Mouse (Mus musculus): Measurements from ENCODE around the gene Aktip. TPM values are rescaled to one million over a fixed set of nuclear protein-coding genes. Genes with fewer than 3 reads are reported as not detected.

Gene Aktip
- polyA plus RNA-seq (2011; ENCODE audit: insufficient read depth, insufficient read length, low replicate concordance, missing spikeins), result 4.8 and 6.9 TPM in 2 replicates

DNA sequence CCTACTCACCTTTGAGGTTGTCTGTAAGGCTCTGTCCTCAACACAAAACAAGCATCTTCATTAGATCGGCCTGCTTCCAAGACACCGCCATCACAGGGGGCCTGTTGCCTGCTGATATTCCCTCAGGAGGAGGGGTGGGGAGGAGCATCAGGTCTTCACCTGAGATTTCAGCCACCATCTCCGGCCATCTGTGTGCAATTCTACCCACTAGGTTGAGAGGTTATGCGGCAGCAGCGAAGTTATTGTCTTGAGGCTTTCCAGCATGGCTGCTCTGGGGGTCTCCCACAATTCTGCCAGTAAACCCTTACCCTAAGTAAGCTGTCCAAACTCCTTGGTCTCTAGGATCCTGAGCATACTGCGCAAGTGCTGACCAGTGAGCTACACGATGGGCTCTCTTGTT is at the start of gene Aktip:
Gene Aktip (minus strand): TSS at position 101 of the 400 bp plus-strand sequence.
- Histone ChIP-seq H3K27ac (ENCODE audit: control insufficient read depth, insufficient read depth, low read depth, low read length, poor library complexity) (no peak within 1 kb of the TSS), H3K4me3 (replicated peaks; ENCODE audit: control insufficient read depth, low read depth, low read length) (no peak within 1 kb of the TSS), H3K4me1 (ENCODE audit: control insufficient read depth, insufficient read depth, low read length) (no peaks in the 10 kb centered on the region)
- 88% methylated on average over 7 of the region's 7 CpGs for WGBS
- TF ChIP-seq POLR2A (IDR thresholded peaks at IDR 0.05; ENCODE audit: borderline replicate concordance, control insufficient read depth, low read depth, low read length) (no peak), CTCF (IDR thresholded peaks at IDR 0.05; ENCODE audit: control insufficient read depth, insufficient read depth, low read length) (no peak)

DNA sequence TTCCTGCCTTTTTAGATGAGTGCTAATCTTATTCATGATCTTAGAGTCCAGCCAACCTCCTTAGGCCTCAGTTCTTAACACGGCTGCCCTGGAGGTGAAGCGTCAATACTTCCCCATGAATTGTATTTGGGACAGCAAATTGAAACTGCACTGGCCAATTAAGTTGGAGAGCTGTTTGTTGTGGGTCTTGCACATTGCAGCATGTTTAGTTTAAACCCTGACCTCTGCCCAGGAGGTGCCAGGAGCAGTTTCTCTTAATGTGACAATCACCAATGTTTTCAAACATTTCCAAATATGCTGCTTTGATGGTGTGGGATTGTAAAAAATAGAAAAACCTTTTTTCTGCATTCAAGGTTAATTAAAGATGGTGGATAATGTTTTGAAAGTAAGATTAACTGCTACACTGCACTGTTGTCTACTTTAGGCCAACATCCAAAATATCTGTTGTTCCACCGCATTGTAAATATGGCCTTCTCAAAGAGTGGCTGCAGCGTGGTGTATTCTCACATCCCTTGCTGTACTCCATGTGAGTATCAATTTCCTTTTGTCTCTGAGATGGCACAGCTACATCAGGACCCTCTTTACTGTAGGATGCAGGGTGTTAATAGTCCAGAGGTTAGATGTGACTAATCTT is 46.2 kb upstream of the Aktip start:
- Histone ChIP-seq H3K4me1 (ENCODE audit: control insufficient read depth, insufficient read depth, low read length) (no peaks in the 10 kb centered on the region; the same call in 1 of the 2 replicates), H3K27ac (ENCODE audit: control insufficient read depth, insufficient read depth, low read depth, low read length, poor library complexity) (no peak overlapping the region), H3K4me3 (replicated peaks; ENCODE audit: control insufficient read depth, low read depth, low read length) (no peak overlapping the region)
- TF ChIP-seq POLR2A (IDR thresholded peaks at IDR 0.05; ENCODE audit: borderline replicate concordance, control insufficient read depth, low read depth, low read length) (no peak), CTCF (IDR thresholded peaks at IDR 0.05; ENCODE audit: control insufficient read depth, insufficient read depth, low read length) (no peak)
- WGBS, result 75% methylated on average over 4 of the region's 4 CpGs

DNA sequence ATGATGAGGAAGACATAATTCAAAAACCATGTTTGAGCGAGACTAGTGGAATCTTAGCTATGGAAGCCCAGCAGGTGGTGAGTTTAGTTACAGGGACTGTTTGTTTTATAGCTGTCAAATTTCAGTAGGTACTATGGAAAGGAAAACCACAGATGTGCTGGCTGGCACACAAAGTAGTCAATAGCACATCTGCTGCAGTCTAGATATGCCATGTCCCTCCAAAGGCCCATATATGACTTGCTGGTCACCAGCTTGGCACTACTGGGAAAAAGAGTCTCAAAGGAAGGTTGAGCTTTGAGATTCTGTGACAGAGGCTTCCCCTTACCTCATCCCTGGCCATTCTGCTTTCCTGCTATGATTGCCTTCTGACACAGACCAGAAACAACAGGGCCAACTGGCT is 42.9 kb upstream of the Aktip start:
- TF ChIP-seq CTCF (IDR thresholded peaks at IDR 0.05; ENCODE audit: control insufficient read depth, insufficient read depth, low read length) (no peak), POLR2A (IDR thresholded peaks at IDR 0.05; ENCODE audit: borderline replicate concordance, control insufficient read depth, low read depth, low read length) (no peak)
- H3K4me3 ChIP-seq (replicated peaks; ENCODE audit: control insufficient read depth, low read depth, low read length), result no peak overlapping the region
- no peaks in the 10 kb centered on the region for H3K4me1 ChIP-seq (ENCODE audit: control insufficient read depth, insufficient read depth, low read length)
- H3K27ac ChIP-seq (ENCODE audit: control insufficient read depth, insufficient read depth, low read depth, low read length, poor library complexity), result no peak overlapping the region
- 70% methylated on average over 1 of the region's 1 CpGs for WGBS

DNA sequence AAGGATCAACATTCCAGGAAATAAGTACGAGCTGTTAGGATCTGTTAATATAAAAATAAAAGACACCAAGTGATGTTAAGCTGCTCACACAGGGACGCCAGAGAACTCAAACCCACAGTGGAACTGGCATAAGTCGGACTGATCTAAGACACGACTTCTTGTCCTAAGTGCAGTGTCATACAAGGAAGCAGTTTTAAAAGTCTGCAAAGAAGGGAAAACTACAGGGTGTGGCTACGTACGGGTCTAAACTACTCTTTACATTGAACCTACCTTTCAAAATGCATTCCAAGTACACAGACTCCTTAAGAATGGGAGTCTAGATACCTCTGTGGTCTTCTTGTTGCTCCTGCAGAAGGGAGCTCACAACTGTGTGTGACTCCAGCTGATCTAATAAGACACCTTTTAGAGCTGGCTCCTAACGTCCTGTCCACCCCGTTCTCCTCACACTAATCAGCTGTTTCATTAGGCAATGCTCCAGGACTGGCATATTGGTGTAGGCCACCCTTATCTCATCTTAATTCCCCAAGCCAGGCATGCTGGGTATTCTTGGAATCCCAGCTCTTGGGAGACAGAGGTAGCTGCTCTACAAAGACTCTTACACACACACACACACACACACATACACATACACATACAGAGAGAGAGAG is 42.2 kb upstream of the Aktip start:
- no peaks in the 10 kb centered on the region for H3K4me1 ChIP-seq (ENCODE audit: control insufficient read depth, insufficient read depth, low read length)
- WGBS, result 56% methylated on average over 8 of the region's 8 CpGs
- H3K4me3 ChIP-seq (replicated peaks; ENCODE audit: control insufficient read depth, low read depth, low read length), result no peak overlapping the region
- TF ChIP-seq CTCF (IDR thresholded peaks at IDR 0.05; ENCODE audit: control insufficient read depth, insufficient read depth, low read length) (no peak), POLR2A (IDR thresholded peaks at IDR 0.05; ENCODE audit: borderline replicate concordance, control insufficient read depth, low read depth, low read length) (no peak)
- no peak overlapping the region for H3K27ac ChIP-seq (ENCODE audit: control insufficient read depth, insufficient read depth, low read depth, low read length, poor library complexity)

DNA sequence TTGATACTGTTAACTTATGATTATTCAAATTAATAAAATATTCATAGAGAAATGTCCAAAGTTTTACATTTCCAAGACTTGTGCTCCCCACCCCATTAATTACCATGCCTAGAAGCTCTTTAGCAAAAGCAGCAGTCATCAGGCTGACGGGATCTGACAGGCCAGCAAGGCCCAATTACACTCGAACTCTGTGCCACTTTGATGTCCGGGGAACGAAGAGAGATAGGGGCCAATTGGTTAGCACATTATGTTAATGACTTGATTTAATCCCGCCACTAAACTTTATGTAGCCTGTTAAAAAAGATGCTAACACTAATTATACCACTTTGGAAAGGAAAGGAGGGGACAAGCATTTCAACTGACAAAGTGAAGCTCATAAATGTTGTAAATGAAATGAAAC is 41.6 kb upstream of the Aktip start:
- H3K27ac ChIP-seq (ENCODE audit: control insufficient read depth, insufficient read depth, low read depth, low read length, poor library complexity), result no peak overlapping the region
- 85% methylated on average over 5 of the region's 5 CpGs for WGBS
- H3K4me1 ChIP-seq (ENCODE audit: control insufficient read depth, insufficient read depth, low read length), result no peaks in the 10 kb centered on the region
- TF ChIP-seq CTCF (IDR thresholded peaks at IDR 0.05; ENCODE audit: control insufficient read depth, insufficient read depth, low read length) (no peak), POLR2A (IDR thresholded peaks at IDR 0.05; ENCODE audit: borderline replicate concordance, control insufficient read depth, low read depth, low read length) (no peak)
- H3K4me3 ChIP-seq (replicated peaks; ENCODE audit: control insufficient read depth, low read depth, low read length), result no peak overlapping the region

DNA sequence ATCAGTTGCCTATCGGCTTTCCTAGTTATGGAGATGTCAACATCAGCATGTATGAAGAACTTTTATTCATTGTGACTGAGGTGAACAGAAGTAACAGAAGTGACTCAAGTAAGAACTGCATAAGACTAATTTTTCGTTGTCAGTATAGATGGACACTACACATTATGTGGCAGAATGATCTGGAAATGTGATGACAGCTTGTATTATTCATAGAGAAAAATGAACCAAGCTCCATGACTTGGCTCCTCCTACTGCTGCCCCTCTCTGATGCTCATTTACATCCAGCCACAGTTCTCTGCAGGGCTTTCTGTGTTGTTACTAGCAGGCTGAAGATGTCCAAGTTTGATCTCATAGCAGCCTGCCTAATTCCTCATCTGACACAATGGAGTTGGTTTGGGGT is 37.4 kb upstream of the Aktip start:
- Histone ChIP-seq H3K27ac (ENCODE audit: control insufficient read depth, insufficient read depth, low read depth, low read length, poor library complexity) (no peak overlapping the region), H3K4me3 (replicated peaks; ENCODE audit: control insufficient read depth, low read depth, low read length) (no peak overlapping the region), H3K4me1 (ENCODE audit: control insufficient read depth, insufficient read depth, low read length) (no peaks in the 10 kb centered on the region)
- WGBS, result 81% methylated on average over 2 of the region's 2 CpGs
- TF ChIP-seq CTCF (IDR thresholded peaks at IDR 0.05; ENCODE audit: control insufficient read depth, insufficient read depth, low read length) (no peak), POLR2A (IDR thresholded peaks at IDR 0.05; ENCODE audit: borderline replicate concordance, control insufficient read depth, low read depth, low read length) (no peak)

DNA sequence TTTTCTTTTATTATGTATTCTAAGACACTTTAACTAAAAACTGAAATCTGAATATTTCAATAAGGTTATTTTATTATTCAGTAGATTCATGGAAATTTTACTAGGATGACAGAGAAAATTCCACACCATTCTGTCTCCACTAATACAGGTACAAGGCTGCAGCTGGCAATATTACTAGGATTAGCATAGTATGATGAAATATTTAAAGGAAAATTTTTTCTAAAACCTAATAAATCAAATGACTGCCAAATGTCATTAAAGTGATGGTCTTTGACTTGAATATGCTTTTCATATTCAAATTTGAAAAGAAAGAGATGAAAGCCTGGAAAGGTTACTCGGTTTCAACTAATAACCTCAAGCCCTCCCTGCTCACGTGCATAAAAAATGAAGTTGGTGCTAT is 34.3 kb upstream of the Aktip start:
- WGBS, result 72% methylated on average over 2 of the region's 2 CpGs
- Histone ChIP-seq H3K4me3 (replicated peaks; ENCODE audit: control insufficient read depth, low read depth, low read length) (no peak overlapping the region), H3K27ac (ENCODE audit: control insufficient read depth, insufficient read depth, low read depth, low read length, poor library complexity) (no peak overlapping the region), H3K4me1 (ENCODE audit: control insufficient read depth, insufficient read depth, low read length) (no peaks in the 10 kb centered on the region)
- TF ChIP-seq POLR2A (IDR thresholded peaks at IDR 0.05; ENCODE audit: borderline replicate concordance, control insufficient read depth, low read depth, low read length), result no peak
- TF ChIP-seq CTCF (IDR thresholded peaks at IDR 0.05; ENCODE audit: control insufficient read depth, insufficient read depth, low read length), result no peak

DNA sequence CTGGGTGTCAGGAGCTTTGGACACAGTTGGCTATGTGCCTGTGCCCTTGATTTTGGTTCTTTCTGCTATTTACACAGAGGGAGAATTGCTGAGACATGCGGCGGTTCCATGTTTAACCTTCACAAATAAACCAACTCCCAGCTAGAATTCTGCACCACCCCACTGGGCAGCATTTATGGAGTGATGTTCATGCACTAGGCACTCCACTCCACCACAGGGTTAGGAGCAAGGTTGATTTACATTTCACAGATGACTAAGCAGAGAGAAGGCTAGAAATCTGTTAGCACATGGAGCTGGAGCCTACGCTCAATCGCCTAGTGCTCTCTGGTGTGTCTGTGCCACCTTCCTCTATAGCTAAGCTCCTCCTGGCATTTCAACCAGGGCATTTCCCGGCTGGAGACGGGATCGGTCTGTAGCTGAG is 27.7 kb upstream of the Aktip start:
- no peak overlapping the region for H3K4me3 ChIP-seq (replicated peaks; ENCODE audit: control insufficient read depth, low read depth, low read length)
- TF ChIP-seq POLR2A (IDR thresholded peaks at IDR 0.05; ENCODE audit: borderline replicate concordance, control insufficient read depth, low read depth, low read length) (no peak), CTCF (IDR thresholded peaks at IDR 0.05; ENCODE audit: control insufficient read depth, insufficient read depth, low read length) (no peak)
- H3K27ac ChIP-seq (ENCODE audit: control insufficient read depth, insufficient read depth, low read depth, low read length, poor library complexity), result no peak overlapping the region
- H3K4me1 ChIP-seq (ENCODE audit: control insufficient read depth, insufficient read depth, low read length), result no peaks in the 10 kb centered on the region
- 83% methylated on average over 7 of the region's 7 CpGs for WGBS
